Mouse (Mus musculus): ENCODE measurements around the gene Apoe. TPM values are rescaled to one million over a fixed set of nuclear protein-coding genes. Genes with fewer than 3 reads are reported as not detected.
"Not testable (repeated sequence)": the region's sequence is repeated elsewhere in the genome, so short reads cannot be mapped to it uniquely, and the experiment has no call there.

Gene Apoe
- polyA plus RNA-seq, 1 experiment from 2014 or later: 340 TPM

GRCm38 (mm10) chr7:19686927-19687583, 11.9 kb downstream of the Apoe start:
- not testable (repeated sequence) for H3K27me3 ChIP-seq; H3K36me3 ChIP-seq; H3K9ac ChIP-seq; ATAC-seq (replicated peaks; ENCODE audit: low FRiP score); H3K4me3 ChIP-seq (replicated peaks); H3K27ac ChIP-seq; H3K9me3 ChIP-seq (replicated peaks); H3K4me2 ChIP-seq
- 74% methylated on average over 8 of the region's 8 CpGs for WGBS
- peaks cover 17% of the 10 kb centered on the region for H3K4me1 ChIP-seq

GRCm38 (mm10) chr7:19686521-19686920, 12.5 kb downstream of the Apoe start:
- H3K9ac ChIP-seq: no peak overlapping the region
- WGBS: 75% methylated on average over 6 of the region's 6 CpGs
- H3K4me2 ChIP-seq: no peak overlapping the region
- H3K27ac ChIP-seq: no peak overlapping the region
- no peaks in the 10 kb centered on the region for H3K27me3 ChIP-seq
- H3K4me3 ChIP-seq (replicated peaks): no peak overlapping the region
- no peaks in the 10 kb centered on the region for H3K9me3 ChIP-seq (replicated peaks)
- H3K36me3 ChIP-seq: no peaks in the 10 kb centered on the region
- ATAC-seq (replicated peaks; ENCODE audit: low FRiP score): no peak
- H3K4me1 ChIP-seq: peaks cover 12% of the 10 kb centered on the region

GRCm38 (mm10) chr7:19685374-19685773, 13.6 kb downstream of the Apoe start:
- 57% methylated on average over 4 of the region's 4 CpGs for WGBS
- Histone ChIP-seq H3K4me1 (peaks cover 10% of the 10 kb centered on the region), H3K4me2 (no peak overlapping the region), H3K9ac (no peak overlapping the region), H3K27ac (no peak overlapping the region), H3K9me3 (replicated peaks) (no peaks in the 10 kb centered on the region), H3K36me3 (no peaks in the 10 kb centered on the region), H3K4me3 (replicated peaks) (no peak overlapping the region), H3K27me3 (no peaks in the 10 kb centered on the region)
- ATAC-seq (replicated peaks; ENCODE audit: low FRiP score): no peak

- no peak for ATAC-seq (replicated peaks; ENCODE audit: low FRiP score)
- Histone ChIP-seq H3K4me1 (peaks cover 10% of the 10 kb centered on the region), H3K9me3 (replicated peaks) (no peaks in the 10 kb centered on the region), H3K4me2 (no peak overlapping the region), H3K27ac (no peak overlapping the region), H3K27me3 (no peaks in the 10 kb centered on the region), H3K4me3 (replicated peaks) (no peak overlapping the region), H3K36me3 (no peaks in the 10 kb centered on the region), H3K9ac (no peak overlapping the region)
- whole genome bisulfite sequencing: 71% methylated on average over 6 of the region's 6 CpGs
Observed at GRCm38 (mm10) chr7:19683771-19684201, 15.2 kb downstream of the Apoe start.

GRCm38 (mm10) chr7:19682979-19683378, 16.0 kb downstream of the Apoe start:
- no peaks in the 10 kb centered on the region for H3K9me3 ChIP-seq (replicated peaks)
- no peak overlapping the region for H3K9ac ChIP-seq
- H3K4me2 ChIP-seq: no peak overlapping the region
- H3K27me3 ChIP-seq: no peaks in the 10 kb centered on the region
- peaks cover 10% of the 10 kb centered on the region for H3K4me1 ChIP-seq
- no peak overlapping the region for H3K27ac ChIP-seq
- no peak overlapping the region for H3K4me3 ChIP-seq (replicated peaks)
- 68% methylated on average over 3 of the region's 3 CpGs for WGBS
- ATAC-seq (replicated peaks; ENCODE audit: low FRiP score): no peak
- no peaks in the 10 kb centered on the region for H3K36me3 ChIP-seq

- H3K9ac ChIP-seq: no peak within 1 kb of the TSS
- H3K4me2 ChIP-seq: no peak within 1 kb of the TSS
- whole genome bisulfite sequencing: 48% methylated on average over 8 of the region's 8 CpGs
- no peak for ATAC-seq (replicated peaks; ENCODE audit: low FRiP score)
- no peaks in the 10 kb centered on the region for H3K36me3 ChIP-seq
- H3K4me3 ChIP-seq (replicated peaks): no peak within 1 kb of the TSS
- no peaks in the 10 kb centered on the region for H3K27me3 ChIP-seq
- H3K9me3 ChIP-seq (replicated peaks): no peaks in the 10 kb centered on the region
- peaks cover 10% of the 10 kb centered on the region for H3K4me1 ChIP-seq
- H3K27ac ChIP-seq: no peak within 1 kb of the TSS
Observed at GRCm38 (mm10) chr7:19681202-19681694, 17.7 kb downstream of the Apoe start, which contains the start of the genes Gm44805 and Apoc4. Gene Gm44805, minus strand, starts transcription at chr7:19681423. Gene Apoc4, minus strand, starts transcription at chr7:19681479.

GRCm38 (mm10) chr7:19680702-19681101, 18.3 kb downstream of the Apoe start:
- 74% methylated on average over 2 of the region's 2 CpGs for WGBS
- Histone ChIP-seq H3K27me3 (no peaks in the 10 kb centered on the region), H3K4me1 (peaks cover 7% of the 10 kb centered on the region), H3K4me3 (replicated peaks) (no peak overlapping the region), H3K9ac (no peak overlapping the region), H3K27ac (no peak overlapping the region), H3K9me3 (replicated peaks) (no peaks in the 10 kb centered on the region), H3K36me3 (no peaks in the 10 kb centered on the region), H3K4me2 (no peak overlapping the region)
- ATAC-seq (replicated peaks; ENCODE audit: low FRiP score): no peak

- H3K27me3 ChIP-seq: no peaks in the 10 kb centered on the region
- H3K9ac ChIP-seq: no peak overlapping the region
- WGBS: 85% methylated on average over 3 of the region's 3 CpGs
- no peak overlapping the region for H3K27ac ChIP-seq
- no peaks in the 10 kb centered on the region for H3K36me3 ChIP-seq
- H3K4me2 ChIP-seq: no peak overlapping the region
- 0 out of 2 replicates have a peak, but pooled peaks cover 3% of the 10 kb centered on the region for H3K4me1 ChIP-seq
- no peak for ATAC-seq (replicated peaks; ENCODE audit: low FRiP score)
- no peaks in the 10 kb centered on the region for H3K9me3 ChIP-seq (replicated peaks)
- no peak overlapping the region for H3K4me3 ChIP-seq (replicated peaks)
Observed at GRCm38 (mm10) chr7:19678901-19679300, 20.1 kb downstream of the Apoe start.

- Histone ChIP-seq H3K9me3 (replicated peaks) (no peaks in the 10 kb centered on the region), H3K27me3 (no peaks in the 10 kb centered on the region), H3K36me3 (no peaks in the 10 kb centered on the region), H3K4me1 (no peaks in the 10 kb centered on the region), H3K4me3 (replicated peaks) (no peak within 1 kb of the TSS), H3K27ac (no peak within 1 kb of the TSS), H3K9ac (no peak within 1 kb of the TSS), H3K4me2 (no peak within 1 kb of the TSS)
- ATAC-seq (replicated peaks; ENCODE audit: low FRiP score): no peak
- WGBS: 61% methylated on average over 8 of the region's 8 CpGs
Observed at GRCm38 (mm10) chr7:19677872-19678271, 21.1 kb downstream of the Apoe start, which contains the start of gene Apoc2. Gene Apoc2, minus strand, starts transcription at chr7:19677941.

- Histone ChIP-seq H3K36me3 (no peaks in the 10 kb centered on the region), H3K27me3 (no peaks in the 10 kb centered on the region), H3K9me3 (replicated peaks) (no peaks in the 10 kb centered on the region), H3K4me1 (no peaks in the 10 kb centered on the region), H3K4me3 (replicated peaks) (no peak overlapping the region), H3K27ac (no peak overlapping the region), H3K4me2 (no peak overlapping the region), H3K9ac (no peak overlapping the region)
- WGBS: 72% methylated on average over 1 of the region's 1 CpGs
- ATAC-seq (replicated peaks; ENCODE audit: low FRiP score): no peak
Observed at GRCm38 (mm10) chr7:19676662-19677061, 22.3 kb downstream of the Apoe start.

- Histone ChIP-seq H3K4me2 (no peak overlapping the region), H3K4me3 (replicated peaks) (no peak overlapping the region)
Observed at GRCm38 (mm10) chr7:19675824-19676223, 23.2 kb downstream of the Apoe start.

GRCm38 (mm10) chr7:19673083-19673699, 25.8 kb downstream of the Apoe start:
- no peaks in the 10 kb centered on the region for H3K36me3 ChIP-seq
- 61% methylated on average over 14 of the region's 14 CpGs for WGBS
- no peak overlapping the region for H3K9ac ChIP-seq
- H3K27ac ChIP-seq: no peak overlapping the region
- no peak overlapping the region for H3K4me3 ChIP-seq (replicated peaks)
- H3K4me1 ChIP-seq: peaks cover 5% of the 10 kb centered on the region
- no peaks in the 10 kb centered on the region for H3K9me3 ChIP-seq (replicated peaks)
- no peak for ATAC-seq (replicated peaks; ENCODE audit: low FRiP score)
- H3K4me2 ChIP-seq: no peak overlapping the region
- H3K27me3 ChIP-seq: no peaks in the 10 kb centered on the region

More at GRCm38 (mm10) chr7:19675824-19676223, 23.2 kb downstream of the Apoe start:
- Histone ChIP-seq H3K9me3 (replicated peaks) (no peaks in the 10 kb centered on the region), H3K36me3 (no peaks in the 10 kb centered on the region), H3K4me1 (no peaks in the 10 kb centered on the region), H3K9ac (no peak overlapping the region), H3K27me3 (no peaks in the 10 kb centered on the region), H3K27ac (no peak overlapping the region)
- WGBS: 83% methylated on average over 10 of the region's 10 CpGs
- ATAC-seq (replicated peaks; ENCODE audit: low FRiP score): no peak
